Mouse (Mus musculus) gastrocnemius, postnatal 36 days (tissue): ENCODE data around the gene Doc2b. TPM values are rescaled to one million over a fixed set of nuclear protein-coding genes. Genes with fewer than 3 reads are reported as not detected.
"Not testable (repeated sequence)": the region's sequence is repeated elsewhere in the genome, so short reads cannot be mapped to it uniquely, and the experiment has no call there.

Source experiments
- DNase-seq, 2 experiments: peaks; one replicate each; pipeline ENCODE4 v3.0.0; 2022
- intact Hi-C: fragments of 180-260 bp; cut with DNase I; formaldehyde crosslinking; loops from one replicate; pipeline ENCODE4 v1.15.1; 2025
- total RNA-seq, 2 experiments: library from RNA; stranded (reverse); gene quantifications; 2 replicates each; pipeline ENCODE4 v1.2.3; 2021

Doc2b gene
- total RNA-seq, 2 experiments from 2014 or later: 0.84 to 1.1 TPM

- intact Hi-C loops: no loop called here
- no peak for DNase-seq
Measured at GRCm38 (mm10) chr11:75740204-75740603, 55.6 kb downstream of the Doc2b start.

DNA sequence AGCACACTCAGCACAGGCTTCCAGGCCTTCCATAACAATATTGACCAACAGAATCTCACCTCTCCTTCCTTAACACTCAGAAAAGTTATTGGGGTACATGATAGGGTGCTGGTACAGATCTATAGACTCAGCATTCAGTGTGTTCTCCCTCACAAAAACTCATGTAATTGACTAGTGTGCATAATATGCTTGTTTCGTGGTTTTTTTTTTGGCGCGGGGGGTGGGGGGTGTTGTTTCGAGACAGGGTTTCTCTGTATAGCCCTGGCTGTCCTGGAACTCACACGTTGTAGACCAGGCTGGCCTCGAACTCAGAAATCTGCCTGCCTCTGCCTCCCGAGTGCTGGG, 57.4 kb downstream of the Doc2b start:
- intact Hi-C loops: no loop called here
- DNase-seq: no peak

DNA sequence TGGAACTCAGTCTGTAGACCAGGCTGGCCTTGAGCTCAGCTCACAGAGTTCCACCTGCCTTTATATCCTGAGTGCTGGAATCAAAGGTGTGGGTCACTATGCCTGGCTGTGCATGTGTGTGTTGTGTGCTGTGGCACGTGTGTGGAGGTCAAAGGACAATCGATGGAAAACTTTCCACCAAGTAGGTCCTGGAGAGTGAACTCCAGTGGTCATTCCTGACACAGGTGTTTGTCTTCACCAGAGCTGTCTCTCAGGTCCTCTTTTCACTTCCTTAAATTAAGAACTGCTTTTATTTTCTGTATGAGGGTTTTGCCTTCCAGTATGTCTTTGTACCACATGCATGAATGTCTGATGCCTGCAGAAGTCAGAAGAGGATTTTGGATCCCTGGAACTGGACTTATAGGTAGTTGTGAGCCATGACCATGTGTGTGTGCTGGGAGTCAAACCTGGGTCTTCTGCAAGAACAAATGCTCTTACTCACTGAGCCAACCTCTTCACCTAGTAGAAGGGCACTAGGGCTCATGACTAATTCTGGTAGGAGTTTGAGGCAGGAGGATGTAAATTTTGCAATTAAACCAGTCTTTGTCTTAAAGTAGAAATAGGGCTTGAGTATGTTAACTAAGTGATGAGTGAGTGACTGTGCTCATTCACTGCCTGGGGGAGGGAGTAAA, 57.9 kb downstream of the Doc2b start:
- no peak for DNase-seq
- intact Hi-C loops: no loop called here

DNA sequence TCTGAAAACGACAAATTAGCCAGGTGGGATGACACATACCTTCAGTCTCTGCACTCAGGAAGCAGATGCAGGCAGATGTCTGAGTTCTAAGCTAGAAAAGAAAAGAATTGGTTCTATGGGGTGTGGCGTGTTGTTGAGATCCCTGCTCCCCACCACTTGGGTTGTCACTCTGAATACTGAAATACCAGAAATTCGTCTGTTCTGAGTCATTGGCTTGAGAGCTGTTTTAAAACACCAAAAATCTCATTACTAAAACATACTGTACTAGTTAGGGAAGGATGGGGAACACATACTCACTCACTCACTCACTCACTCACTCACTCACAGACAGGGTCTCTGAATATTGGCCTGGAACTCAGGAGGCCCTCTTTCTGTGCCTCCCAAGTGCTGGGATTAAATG, 58.9 kb downstream of the Doc2b start:
- intact Hi-C loops: no loop called here
- DNase-seq: no peak

DNA sequence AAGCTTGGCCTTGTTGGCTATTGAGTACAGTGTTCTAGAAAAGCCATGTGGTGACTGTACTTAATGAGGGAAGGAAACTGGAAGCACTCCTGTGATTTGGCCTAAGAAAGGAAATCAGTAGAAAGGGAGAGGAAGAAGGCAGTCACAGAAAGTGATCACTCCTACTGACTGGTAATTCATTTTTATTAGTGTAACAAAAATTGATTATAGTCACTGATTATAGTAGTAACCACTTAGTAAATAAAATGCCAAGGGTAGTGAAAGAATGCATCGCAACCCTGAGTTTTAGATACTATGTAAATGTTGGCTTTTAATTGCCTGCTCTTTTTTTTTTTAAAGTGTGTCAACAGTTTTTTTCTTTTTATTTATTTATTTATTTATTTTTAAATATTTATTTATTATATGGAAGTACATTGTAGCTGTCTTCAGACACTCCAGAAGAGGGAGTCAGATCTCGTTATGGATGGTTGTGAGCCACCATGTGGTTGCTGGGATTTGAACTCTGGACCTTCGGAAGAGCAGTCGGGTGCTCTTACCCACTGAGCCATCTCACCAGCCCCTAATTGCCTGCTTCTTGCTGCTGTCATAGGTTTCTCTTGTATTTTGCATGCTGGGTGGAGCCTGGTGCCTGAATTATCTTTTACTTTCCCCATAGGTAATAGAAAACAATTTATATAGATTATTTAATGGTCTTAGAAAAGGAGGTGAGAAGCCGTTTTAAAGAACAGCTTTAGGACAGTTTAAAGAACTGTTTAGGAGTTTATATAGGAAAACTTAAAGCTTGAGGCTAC, 60.2 kb downstream of the Doc2b start:
- no peak for DNase-seq

DNA sequence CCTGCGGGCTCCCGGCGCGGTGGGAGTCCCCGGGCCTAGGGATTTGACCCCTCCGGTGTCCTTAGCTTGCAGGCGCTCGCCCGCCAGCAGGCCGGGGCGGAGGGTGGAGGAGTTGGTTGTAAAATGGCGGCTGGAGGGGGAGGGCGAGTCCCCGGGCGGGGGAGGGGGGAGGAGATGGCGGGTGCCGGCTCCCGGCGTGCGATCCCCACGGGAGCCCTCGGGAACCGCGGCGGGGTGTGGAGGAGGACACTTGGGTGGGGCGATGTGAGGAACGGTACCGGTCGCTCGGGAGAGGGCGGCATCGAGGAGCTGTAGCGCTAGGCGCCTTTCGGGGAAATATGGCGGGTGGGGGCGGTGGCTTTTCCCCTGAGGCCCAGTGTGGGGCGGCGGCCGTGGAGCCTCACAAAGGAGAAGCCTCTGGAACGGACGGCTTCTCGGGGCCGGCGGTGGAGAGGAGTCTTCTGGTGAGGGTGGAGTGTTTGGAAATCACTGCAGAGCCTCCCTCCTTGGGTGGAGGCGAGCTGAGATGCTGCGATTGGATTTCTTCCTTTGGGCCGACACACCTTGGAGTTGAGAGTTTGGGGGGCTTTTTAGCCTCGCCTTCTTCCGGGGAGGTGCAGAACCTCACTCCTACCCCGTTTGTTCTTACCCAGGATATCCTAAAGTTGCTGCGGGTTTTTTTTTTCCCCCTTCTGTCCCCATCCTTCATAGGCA, 62.5 kb downstream of the Doc2b start:
- intact Hi-C loops: no loop called here
- peak; percentile 70 to 88 for DNase-seq

More for the DNA sequence above, 60.2 kb downstream of the Doc2b start:
- intact Hi-C loops: no loop called here

DNA sequence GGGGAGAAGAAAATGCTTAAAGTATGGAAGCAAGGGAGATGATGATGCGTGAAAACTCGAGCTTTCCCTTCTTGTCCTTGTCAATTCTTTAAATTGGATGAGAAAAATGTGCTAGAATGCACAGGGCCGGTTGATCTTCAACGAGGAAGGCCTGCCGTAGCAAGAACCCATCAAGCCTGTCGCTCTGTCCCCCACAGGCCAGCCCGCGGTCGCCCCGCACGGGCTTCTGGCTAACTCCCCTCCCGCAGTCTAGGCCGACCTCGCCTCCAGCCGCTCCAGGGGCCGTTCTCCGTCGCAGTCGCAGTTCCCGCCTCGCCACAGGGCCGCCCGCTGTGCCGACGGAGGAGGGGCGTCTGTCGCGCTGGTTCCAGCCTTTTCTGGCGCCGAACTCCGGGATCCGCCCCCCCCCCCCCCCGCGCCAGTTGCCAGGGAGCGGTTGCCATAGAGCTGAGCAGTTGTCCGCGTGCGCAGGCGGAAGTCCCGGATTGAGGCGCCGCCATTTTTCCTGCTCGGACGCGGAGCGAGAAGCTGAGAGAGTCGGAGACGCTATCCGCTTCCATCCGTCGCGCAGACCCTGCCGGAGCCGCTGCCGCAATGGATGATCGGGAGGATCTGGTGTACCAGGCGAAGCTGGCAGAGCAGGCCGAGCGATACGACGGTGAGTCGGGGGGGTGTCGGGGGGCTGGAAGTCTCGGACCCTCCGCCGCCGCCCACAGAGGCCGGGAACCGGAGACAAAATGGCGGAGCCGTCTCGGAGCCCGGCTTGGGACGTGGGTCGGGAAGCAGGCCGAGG, 63.2 kb downstream of the Doc2b start, which contains the start of gene Ywhae:
Gene Ywhae, plus strand, starts transcription at position 436 of the 793 bp plus-strand sequence.
- intact Hi-C loops: no loop called here
- peak; percentile 87 to 89 for DNase-seq

DNA sequence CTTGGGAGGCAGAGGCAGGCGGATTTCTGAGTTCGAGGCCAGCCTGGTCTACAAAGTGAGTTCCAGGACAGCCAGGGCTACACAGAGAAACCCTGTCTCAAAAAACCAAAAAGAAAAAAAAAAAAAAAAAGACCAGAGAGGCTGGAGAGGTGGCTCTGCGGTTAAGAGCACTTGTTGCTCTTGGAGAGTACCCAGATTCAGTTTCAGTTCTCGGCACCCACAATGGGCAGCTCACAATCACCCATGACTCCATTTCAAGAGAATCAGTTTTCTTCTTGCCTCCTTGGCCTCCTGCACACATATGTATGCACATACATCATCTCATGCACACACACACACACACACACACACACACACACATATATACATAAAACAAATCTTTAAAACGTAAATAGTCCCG, 68.2 kb downstream of the Doc2b start:
- intact Hi-C loops, DNase-seq: not testable (repeated sequence)

- intact Hi-C loops: no loop called here
Measured at GRCm38 (mm10) chr11:75727168-75727567, 68.7 kb downstream of the Doc2b start.

DNA sequence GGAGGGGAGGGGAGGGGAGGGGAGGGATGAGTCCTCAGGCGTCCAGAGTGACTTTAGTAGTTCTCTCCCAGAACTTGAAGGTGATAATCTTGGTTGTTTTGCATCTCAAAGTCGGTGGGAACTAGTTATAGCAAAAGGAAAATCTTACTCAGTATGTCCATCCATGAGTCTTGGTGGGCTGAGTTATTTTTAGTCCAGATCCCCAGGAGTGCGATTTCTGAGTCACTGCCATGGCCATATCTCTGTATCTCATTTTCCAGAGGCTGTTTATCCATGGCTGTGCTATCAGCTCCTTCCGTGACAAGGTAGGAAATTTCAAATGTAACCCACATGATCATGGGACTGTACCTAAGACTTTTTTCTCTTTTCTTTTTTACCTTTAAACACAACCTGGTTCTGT, 73.5 kb downstream of the Doc2b start:
- no peak for DNase-seq
- intact Hi-C loops: no loop called here

More at GRCm38 (mm10) chr11:75727168-75727567, 68.7 kb downstream of the Doc2b start:
- DNase-seq: no peak

Other genes with a start within 250 kb of the Doc2b start
- gene Pitpna, start 208.0 kb downstream of the Doc2b start, total RNA-seq: 100 to 1,000 TPM; 186 to 223 TPM
- 10 to 100 TPM; 20.4 to 24.0 TPM for gene Inpp5k, start 165.1 kb downstream of the Doc2b start, total RNA-seq
- 10 to 100 TPM; 37.4 to 41.5 TPM for gene Myo1c, start 145.5 kb downstream of the Doc2b start, total RNA-seq
- 10 to 100 TPM; 38.5 to 44.0 TPM for gene Crk, start 116.8 kb downstream of the Doc2b start, total RNA-seq
- gene Ywhae, start 63.2 kb downstream of the Doc2b start, total RNA-seq: 100 to 1,000 TPM; 524 to 527 TPM
- gene Rph3al, start 142.4 kb upstream of the Doc2b start, total RNA-seq: 10 to 100 TPM in 1 of 2 experiments, 1 to 10 TPM in 1; 9.4 to 11.0 TPM
- gene 1700016K19Rik, start 203.9 kb upstream of the Doc2b start, total RNA-seq: not detected
- gene Rflnb, start 231.7 kb upstream of the Doc2b start, total RNA-seq: 10 to 100 TPM; 16.2 to 23.1 TPM